Mouse (Mus musculus) brain, embryonic 14.5 days (tissue): ENCODE measurements at regions not wholly inside any gene's neighbourhood (a gene's known extent, or its start where the extent isn't known, plus 50 kb on each side); places are given as distances from the start of the nearest gene placed in this dataset.

Experiments used
- CTCF ChIP-seq: fragments of 200-500 bp; IDR thresholded peaks from 2 replicates; pipeline ENCODE4 v1.5.1; 2012; ENCODE audit warnings: inconsistent platforms, mild to moderate bottlenecking, moderate library complexity, borderline replicate concordance; ENCODE audit not compliant: insufficient read depth, insufficient read length; ENCODE audit errors: extremely low read depth
- POLR2A ChIP-seq: fragments of 200-500 bp; IDR thresholded peaks from 2 replicates; pipeline ENCODE4 v1.6.1; 2012; ENCODE audit warnings: mild to moderate bottlenecking, inconsistent platforms, borderline replicate concordance; ENCODE audit not compliant: poor library complexity, insufficient read depth, insufficient read length, severe bottlenecking; ENCODE audit errors: extremely low read depth

GRCm38 (mm10) chr12:77048380-77048779, 86.4 kb upstream of the Max start:
- TF ChIP-seq CTCF: no peak
- TF ChIP-seq POLR2A: no peak
